Mouse (Mus musculus) skeletal muscle tissue, postnatal 0 days (tissue): ENCODE results near the gene Olfr168. TPM values are rescaled to one million over a fixed set of nuclear protein-coding genes. Genes with fewer than 3 reads are reported as not detected.

Experiments used
- polyA plus RNA-seq: library from polyadenylated mRNA; unstranded; fragments of >200 nt; fragmentation: Nextera tagmentation; extraction: Ambion mirVana; gene quantifications from 2 replicates; pipeline ENCODE4 v1.2.1, GENCODE M21; 2015

The Olfr168 gene
- polyA plus RNA-seq: not detected in 2 replicates

GRCm38 (mm10) chr16:19535455-19535854, at the start of gene Olfr168:
Gene Olfr168 (minus strand): TSS chr16:19535555.

GRCm38 (mm10) chr16:19571709-19572108, 36.4 kb upstream of the Olfr168 start, which contains the start of gene Olfr169:
Gene Olfr169 (minus strand): TSS chr16:19571809.

DNA sequence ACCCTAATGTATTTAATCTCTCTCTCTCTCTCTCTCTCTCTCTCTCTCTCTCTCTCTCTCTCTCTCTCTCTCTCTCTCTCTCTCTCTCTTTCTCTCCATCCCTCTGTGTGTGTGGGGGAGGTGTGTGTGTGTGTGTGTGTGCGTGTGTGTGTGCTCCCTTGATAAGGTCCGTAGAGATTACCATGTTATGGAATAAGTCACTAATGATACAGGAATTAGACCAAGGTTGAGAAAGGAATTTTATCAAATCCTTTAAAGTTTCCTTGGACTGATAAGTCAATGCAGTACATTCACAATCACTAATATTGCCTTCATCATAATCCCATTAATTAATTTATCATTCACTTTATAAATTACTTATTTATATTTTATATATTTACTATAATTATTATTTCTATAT, 13.2 kb downstream of the Olfr168 start, which contains the start of gene Olfr167:
Olfr167 (minus strand) TSS at position 101 of the 400 bp plus-strand sequence.

GRCm38 (mm10) chr16:19483394-19483793, 52.0 kb downstream of the Olfr168 start, which contains the start of gene Olfr166:
Gene Olfr166 (plus strand): TSS chr16:19483694.

Other genes starting within 250 kb of the Olfr168 start
- gene Olfr164, start 221.5 kb downstream of the Olfr168 start, polyA plus RNA-seq: not detected in 2 replicates
- gene Olfr165, start 112.4 kb downstream of the Olfr168 start, polyA plus RNA-seq: not detected in 2 replicates
- not detected in 2 replicates for gene Olfr166, start 51.9 kb downstream of the Olfr168 start, polyA plus RNA-seq
- not detected in 2 replicates for gene Olfr167, start 13.3 kb downstream of the Olfr168 start, polyA plus RNA-seq
- not detected in 2 replicates for gene Olfr169, start 36.3 kb upstream of the Olfr168 start, polyA plus RNA-seq
- gene Olfr170, start 76.3 kb upstream of the Olfr168 start, polyA plus RNA-seq: not detected in 2 replicates
- not detected in 2 replicates for gene Olfr171, start 94.4 kb upstream of the Olfr168 start, polyA plus RNA-seq
- gene Lamp3, start 170.8 kb upstream of the Olfr168 start, polyA plus RNA-seq: 0.05 TPM in 1 of 2 replicates, not detected in the other
- 4.5 and 4.7 TPM in 2 replicates for gene B3gnt5, start 224.7 kb upstream of the Olfr168 start, polyA plus RNA-seq